9 mouse cellular contexts compared by ENCODE assay signal in the genomic region with DNA sequence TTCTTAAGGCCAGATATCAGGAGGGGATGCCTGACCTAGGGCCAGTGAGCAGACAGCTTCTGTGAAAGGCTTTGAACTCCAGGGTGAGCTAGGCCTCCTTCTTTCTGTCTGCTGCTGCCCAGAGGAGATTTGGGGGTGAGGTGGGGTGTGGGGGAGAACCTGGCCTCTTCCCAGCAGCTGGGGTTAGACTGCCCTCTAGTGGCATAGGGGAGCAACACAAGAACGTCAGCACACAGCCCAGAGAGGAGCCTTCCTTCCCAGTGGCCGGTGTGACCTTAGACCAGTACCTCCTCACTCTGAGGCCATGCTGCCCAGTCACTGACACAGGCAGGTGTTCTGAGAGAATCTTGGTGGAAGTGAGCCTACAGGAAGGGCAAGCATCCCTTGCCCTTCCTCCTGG. TPM values are rescaled to one million over a fixed set of nuclear protein-coding genes. Genes with fewer than 3 reads are reported as not detected.
A peak's percentile ranks its signal among the peaks of the same experiment; 100 is the strongest.
DNase-seq lines count a peak whose midpoint lies in the region; ATAC-seq lines count a peak whose summit lies in the region.
"Had no signal": no experiment of that assay in that cellular context is flagged by ENCODE, and none has a peak within 500 bp of the region (broad histone marks: within the 10 kb centered on the region; RNA-seq: fewer than 3 reads in every experiment).

No protein-coding gene starts in this region.

- H3K4me1 ChIP-seq in forebrain, embryonic 14.5 days (ENCODE audit: control insufficient read depth, insufficient read depth, low read length): peaks cover 28% of the 10 kb centered on the region
- H3K4me1 ChIP-seq in forebrain, embryonic 15.5 days: peaks cover 45% of the 10 kb centered on the region
- peaks cover 43% of the 10 kb centered on the region for H3K4me1 ChIP-seq in hindbrain, embryonic 12.5 days

- H3K9ac ChIP-seq in forebrain, embryonic 14.5 days (ENCODE audit: low read length): no peak overlapping the region
- H3K9ac ChIP-seq in forebrain, embryonic 15.5 days (replicated peaks): no peak overlapping the region
- peak overlapping the region; percentile 10; the same call in 1 of the 2 replicates for H3K9ac ChIP-seq in hindbrain, embryonic 12.5 days

- no peaks in the 10 kb centered on the region for H3K9me3 ChIP-seq in forebrain, embryonic 14.5 days (replicated peaks; ENCODE audit: control insufficient read depth, low read length)
- H3K9me3 ChIP-seq in forebrain, embryonic 15.5 days: no peaks in the 10 kb centered on the region
- H3K9me3 ChIP-seq in hindbrain, embryonic 12.5 days (replicated peaks): no peaks in the 10 kb centered on the region

- H3K4me3 ChIP-seq in forebrain, embryonic 14.5 days (ENCODE audit: low read depth, low read length): no peak overlapping the region
- H3K4me3 ChIP-seq in forebrain, embryonic 15.5 days: no peak overlapping the region
- no peak overlapping the region for H3K4me3 ChIP-seq in hindbrain, embryonic 12.5 days

- ATAC-seq in forebrain, embryonic 14.5 days: no peak
- no peak for ATAC-seq in forebrain, embryonic 15.5 days (replicated peaks)
- no peak for ATAC-seq in hindbrain, embryonic 12.5 days (ENCODE audit: low FRiP score)

- H3K4me2 ChIP-seq in forebrain, embryonic 14.5 days (ENCODE audit: low read length): no peak overlapping the region
- no peak overlapping the region for H3K4me2 ChIP-seq in forebrain, embryonic 15.5 days (replicated peaks)
- no peak overlapping the region for H3K4me2 ChIP-seq in hindbrain, embryonic 12.5 days (replicated peaks)

- peak; percentile 70 for DNase-seq in forebrain, embryonic 14.5 days (ENCODE audit: low spot score)
- peak; percentile 29 for DNase-seq in ovary, postnatal 14 days (ENCODE audit: low spot score)
- no peak for DNase-seq in ovary, postnatal 10 days (ENCODE audit: low spot score)
- DNase-seq in cerebellum, adult 11-12 months: peak; percentile 56
- peak; percentile 62 for DNase-seq in lung, postnatal 14 days
- peak; percentile 80 for DNase-seq in splenic B cell, adult 2 months (ENCODE audit: low read depth, low spot score)

- H3K27me3 ChIP-seq in forebrain, embryonic 14.5 days (replicated peaks; ENCODE audit: control insufficient read depth, insufficient read depth, low read length): no peaks in the 10 kb centered on the region
- no peaks in the 10 kb centered on the region for H3K27me3 ChIP-seq in forebrain, embryonic 15.5 days
- H3K27me3 ChIP-seq in hindbrain, embryonic 12.5 days: peaks cover 55% of the 10 kb centered on the region
- H3K27me3 ChIP-seq in splenic B cell, adult 2 months (ENCODE audit: control insufficient read depth, insufficient read depth, low read length, poor library complexity, severe bottlenecking): no peaks in the 10 kb centered on the region

- H3K27ac ChIP-seq in forebrain, embryonic 14.5 days (ENCODE audit: low read depth, low read length): no peak overlapping the region
- no peak overlapping the region for H3K27ac ChIP-seq in forebrain, embryonic 15.5 days (replicated peaks)
- H3K27ac ChIP-seq in hindbrain, embryonic 12.5 days: no peak overlapping the region

- WGBS in forebrain, embryonic 14.5 days: 0% methylated on average over 2 of the region's 2 CpGs
- WGBS in forebrain, embryonic 15.5 days: 7% methylated on average over 2 of the region's 2 CpGs
- WGBS in hindbrain, embryonic 12.5 days: 0% methylated on average over 2 of the region's 2 CpGs

- H3K36me3 ChIP-seq in forebrain, embryonic 14.5 days (ENCODE audit: control insufficient read depth, insufficient read depth, low read length): no peaks in the 10 kb centered on the region
- H3K36me3 ChIP-seq in forebrain, embryonic 15.5 days: no peaks in the 10 kb centered on the region
- no peaks in the 10 kb centered on the region for H3K36me3 ChIP-seq in hindbrain, embryonic 12.5 days
- no peaks in the 10 kb centered on the region for H3K36me3 ChIP-seq in splenic B cell, adult 2 months (ENCODE audit: control insufficient read depth, insufficient read depth, low read length, poor library complexity, severe bottlenecking)

RNA-seq across cellular contexts. Expression of a gene that starts 10.4 kb away (rescaled TPM):
- polyA plus RNA-seq in forebrain, embryonic 14.5 days (2014; fragmentation: Nextera tagmentation; extraction: Ambion mirVana): 0.25 TPM in 1 of 2 replicates, not detected in the other
- 0.10 and 0.14 TPM in 2 replicates for polyA plus RNA-seq in forebrain, embryonic 15.5 days (2015; fragmentation: Nextera tagmentation; extraction: Ambion mirVana)
- polyA plus RNA-seq in hindbrain, embryonic 12.5 days (2016; fragmentation: Nextera tagmentation; extraction: Ambion mirVana): 0.23 and 0.25 TPM in 2 replicates
- polyA plus RNA-seq: heart, embryonic 14.5 days had no signal

RNA-seq across cellular contexts. Expression of a gene that starts 42.9 kb away (rescaled TPM):
- 0.18 and 0.22 TPM in 2 replicates for polyA plus RNA-seq in forebrain, embryonic 14.5 days (2014; fragmentation: Nextera tagmentation; extraction: Ambion mirVana)
- polyA plus RNA-seq in forebrain, embryonic 15.5 days (2015; fragmentation: Nextera tagmentation; extraction: Ambion mirVana): 0.23 TPM in 1 of 2 replicates, not detected in the other
- 0.22 TPM in 1 of 2 replicates, not detected in the other for polyA plus RNA-seq in hindbrain, embryonic 12.5 days (2016; fragmentation: Nextera tagmentation; extraction: Ambion mirVana)
- polyA plus RNA-seq: heart, embryonic 14.5 days had no signal

RNA-seq across cellular contexts. Expression of a gene that starts 52.7 kb away (rescaled TPM):
- polyA plus RNA-seq in forebrain, embryonic 14.5 days (2014; fragmentation: Nextera tagmentation; extraction: Ambion mirVana): 7.4 and 9.1 TPM in 2 replicates
- 9.2 and 9.6 TPM in 2 replicates for polyA plus RNA-seq in forebrain, embryonic 15.5 days (2015; fragmentation: Nextera tagmentation; extraction: Ambion mirVana)
- polyA plus RNA-seq in hindbrain, embryonic 12.5 days (2016; fragmentation: Nextera tagmentation; extraction: Ambion mirVana): 10.1 and 11.2 TPM in 2 replicates

RNA-seq across cellular contexts. Expression of a gene that starts 52.8 kb away (rescaled TPM):
- polyA plus RNA-seq in forebrain, embryonic 14.5 days (2014; fragmentation: Nextera tagmentation; extraction: Ambion mirVana): 578 and 616 TPM in 2 replicates
- 523 and 531 TPM in 2 replicates for polyA plus RNA-seq in forebrain, embryonic 15.5 days (2015; fragmentation: Nextera tagmentation; extraction: Ambion mirVana)
- 523 and 555 TPM in 2 replicates for polyA plus RNA-seq in hindbrain, embryonic 12.5 days (2016; fragmentation: Nextera tagmentation; extraction: Ambion mirVana)
